Mouse (Mus musculus) lung, postnatal 0 days (tissue): ENCODE results near the gene Il4.

Experiments
- CTCF ChIP-seq: IDR thresholded peaks from 2 replicates; pipeline ENCODE4 v1.5.1; 2016; ENCODE audit warnings: antibody characterized with exemption, mild to moderate bottlenecking
- EP300 ChIP-seq: IDR thresholded peaks from 2 replicates; pipeline ENCODE4 v1.6.1; 2016; ENCODE audit warnings: antibody characterized with exemption, mild to moderate bottlenecking, control low read depth

DNA sequence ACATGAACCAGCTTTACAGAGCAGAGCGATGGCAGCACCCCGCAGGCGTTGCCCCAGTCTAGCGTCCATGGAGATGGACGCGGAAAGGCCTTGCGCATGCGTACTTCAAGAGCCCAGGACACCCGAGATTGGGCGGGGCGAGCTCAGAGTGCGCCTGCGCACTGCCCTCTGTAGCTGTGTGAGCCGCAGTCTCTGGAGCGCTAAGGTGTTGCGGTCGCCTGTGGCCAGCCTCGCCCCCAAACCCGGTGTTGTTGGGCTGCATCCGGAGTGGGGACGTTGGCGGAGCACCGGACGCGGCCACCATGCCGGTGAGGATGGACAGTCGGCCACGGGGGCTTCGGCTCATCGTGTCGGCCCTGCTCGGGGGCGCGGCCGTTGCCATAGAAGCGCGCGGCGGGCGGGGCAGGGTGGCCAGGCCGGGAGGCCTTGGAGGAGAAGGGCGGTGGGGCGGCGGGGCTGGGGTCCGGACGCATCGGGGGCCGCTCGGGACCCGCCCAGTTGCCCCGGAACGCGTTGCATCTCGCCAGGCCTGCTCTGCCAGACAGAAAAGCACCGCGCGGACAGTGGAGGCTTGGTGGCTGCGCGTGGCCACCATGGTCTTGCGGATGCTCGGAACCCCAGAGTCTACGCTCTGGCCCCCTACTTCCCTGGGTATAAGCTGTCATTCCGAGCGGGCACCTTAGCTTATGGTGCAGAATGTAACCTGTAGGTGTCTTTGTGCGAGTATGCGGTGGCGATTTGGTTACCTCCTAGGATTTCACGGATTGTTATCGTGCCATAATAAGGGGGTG is 51.0 kb downstream of the Il4 start, which contains the start of gene Kif3a:
- TF ChIP-seq CTCF (0 out of 2 replicates have a peak, but pooled peaks have one; percentile 13), EP300 (no peak)
